Mouse (Mus musculus): ENCODE measurements around the gene Slc30a7.
A peak's percentile ranks its signal among the peaks of the same experiment; 100 is the strongest.
"Not testable (repeated sequence)": the region's sequence is repeated elsewhere in the genome, so short reads cannot be mapped to it uniquely, and the experiment has no call there.

Slc30a7 gene

GRCm38 (mm10) chr3:115944376-115944775 lies 62.8 kb downstream of the Slc30a7 start:
- DNase-seq = no peak

GRCm38 (mm10) chr3:115941464-115941863 lies 65.7 kb downstream of the Slc30a7 start:
- no peak for DNase-seq

- no peak for DNase-seq
These were observed 66.7 kb downstream of the Slc30a7 start for GRCm38 (mm10) chr3:115940510-115940909.

- DNase-seq = no peak
These were observed 69.4 kb downstream of the Slc30a7 start for GRCm38 (mm10) chr3:115937807-115938206.

- peak; percentile 9 for DNase-seq
These were observed 70.2 kb downstream of the Slc30a7 start for GRCm38 (mm10) chr3:115936734-115937599.

GRCm38 (mm10) chr3:115933293-115934186 lies 73.7 kb downstream of the Slc30a7 start:
- DNase-seq = no peak

GRCm38 (mm10) chr3:115931701-115932100 lies 75.5 kb downstream of the Slc30a7 start:
- no peak for DNase-seq

- DNase-seq = no peak
These were observed 80.7 kb downstream of the Slc30a7 start for GRCm38 (mm10) chr3:115926531-115926930.

GRCm38 (mm10) chr3:115924401-115925190 lies 82.6 kb downstream of the Slc30a7 start:
- DNase-seq = no peak

- not testable (repeated sequence) for DNase-seq
These were observed 99.8 kb downstream of the Slc30a7 start for GRCm38 (mm10) chr3:115907406-115907805.

GRCm38 (mm10) chr3:115905567-115905966 lies 101.6 kb downstream of the Slc30a7 start:
- DNase-seq = no peak

GRCm38 (mm10) chr3:115905067-115905466 lies 102.1 kb downstream of the Slc30a7 start:
- DNase-seq = no peak

GRCm38 (mm10) chr3:115902301-115902956 lies 104.8 kb downstream of the Slc30a7 start:
- DNase-seq = no peak

GRCm38 (mm10) chr3:115898354-115898948 lies 108.8 kb downstream of the Slc30a7 start:
- DNase-seq = no peak

- no peak for DNase-seq
These were observed 114.0 kb downstream of the Slc30a7 start for GRCm38 (mm10) chr3:115893166-115893565.

- DNase-seq = no peak
These were observed 114.9 kb downstream of the Slc30a7 start for GRCm38 (mm10) chr3:115892341-115892740.

All from cerebellum, adult 11-12 months (tissue).